Mouse (Mus musculus) forebrain, embryonic 11.5 days (tissue): ENCODE results near the gene Tmem132d. TPM values are rescaled to one million over a fixed set of nuclear protein-coding genes. Genes with fewer than 3 reads are reported as not detected.
A peak's percentile ranks its signal among the peaks of the same experiment; 100 is the strongest.

Experiments
- ATAC-seq: fragments of 200-750 bp; cut with Nextera tagmentation; replicated peaks from 2 replicates; pipeline ENCODE4 v1.8.0; 2017; ENCODE audit warnings: moderate TSS enrichment; ENCODE audit not compliant: low FRiP score
- DNase-seq: peaks from one replicate; pipeline ENCODE4 v3.0.0-alpha.2; 2017; ENCODE audit warnings: low spot score
- H3K27ac ChIP-seq: fragments of 300-500 bp; sonication (generic); 2 replicates; pipeline ENCODE4 v1.5.1; 2014; ENCODE audit warnings: low read depth, low read length
- H3K27me3 ChIP-seq: fragments of 300-500 bp; sonication (generic); 2 replicates; pipeline ENCODE4 v1.6.1; 2014; ENCODE audit warnings: mild to moderate bottlenecking, low read length, mixed read lengths; ENCODE audit not compliant: control insufficient read depth, insufficient read depth
- H3K36me3 ChIP-seq: fragments of 300-500 bp; sonication (generic); 2 replicates; pipeline ENCODE4 v1.6.1; 2014; ENCODE audit warnings: mild to moderate bottlenecking, low read length, moderate library complexity, mixed read lengths; ENCODE audit not compliant: control insufficient read depth, insufficient read depth
- H3K4me1 ChIP-seq: fragments of 300-500 bp; sonication (generic); replicated peaks from 2 replicates; pipeline ENCODE4 v1.6.1; 2014; ENCODE audit warnings: low read length, mixed read lengths; ENCODE audit not compliant: control insufficient read depth, insufficient read depth
- H3K4me2 ChIP-seq: fragments of 300-500 bp; sonication (generic); 2 replicates; pipeline ENCODE4 v1.6.1; 2014; ENCODE audit warnings: low read depth, mild to moderate bottlenecking, low read length, moderate library complexity, mixed read lengths; ENCODE audit not compliant: severe bottlenecking
- H3K4me3 ChIP-seq: fragments of 300-500 bp; sonication (generic); 2 replicates; pipeline ENCODE4 v1.5.1; 2014; ENCODE audit warnings: low read depth, low read length
- H3K9ac ChIP-seq: fragments of 300-500 bp; sonication (generic); 2 replicates; pipeline ENCODE4 v1.6.1; 2014; ENCODE audit warnings: low read length
- H3K9me3 ChIP-seq: fragments of 300-500 bp; sonication (generic); 2 replicates; pipeline ENCODE4 v1.6.1; 2016; ENCODE audit warnings: low read length, mixed read lengths; ENCODE audit not compliant: control insufficient read depth
- WGBS: fragments of 180-500 bp; shearing (Covaris S2); extraction: QIAGEN DNeasy Blood & Tissue Kit; methylation state at CpG from one replicate; pipeline ENCODE4 v1.1.7; 2014; 5-methylcytosine and 5-hydroxymethylcytosine counted together
- polyA plus RNA-seq: library from polyadenylated mRNA; unstranded; fragments of >200 nt; fragmentation: Nextera tagmentation; extraction: Ambion mirVana; gene quantifications from 2 replicates; pipeline ENCODE4 v1.2.1, GENCODE M21; 2014

Tmem132d gene
- 0.56 and 1.1 TPM in 2 replicates for polyA plus RNA-seq

- no peaks in the 10 kb centered on the region for H3K36me3 ChIP-seq
- no peaks in the 10 kb centered on the region for H3K9me3 ChIP-seq
- DNase-seq (peak; percentile 51), ATAC-seq (peak; percentile 63; the same call in 1 of the 2 replicates)
- no peaks in the 10 kb centered on the region for H3K4me1 ChIP-seq
- no peak within 1 kb of the TSS for H3K27ac ChIP-seq
- WGBS: 0% methylated on average over 27 of the region's 40 CpGs
- H3K4me2 ChIP-seq: peak within 1 kb of the TSS; percentile 66
- peaks cover 30% of the 10 kb centered on the region for H3K27me3 ChIP-seq
- H3K9ac ChIP-seq: peak within 1 kb of the TSS; percentile 41; the same call in 1 of the 2 replicates
- peak within 1 kb of the TSS; percentile 47 for H3K4me3 ChIP-seq
Measured at GRCm38 (mm10) chr5:128432916-128433315, at the start of gene Tmem132d. TSS of gene Tmem132d (minus strand) at chr5:128433077.

GRCm38 (mm10) chr5:128480816-128481215, 47.9 kb upstream of the Tmem132d start:
- Histone ChIP-seq H3K4me3 (no peak overlapping the region), H3K9me3 (no peaks in the 10 kb centered on the region), H3K9ac (no peak overlapping the region), H3K4me1 (peaks cover 6% of the 10 kb centered on the region), H3K27ac (no peak overlapping the region), H3K27me3 (peaks cover 4% of the 10 kb centered on the region; the same call in 1 of the 2 replicates), H3K4me2 (no peak overlapping the region), H3K36me3 (no peaks in the 10 kb centered on the region)
- WGBS: 82% methylated on average over 6 of the region's 6 CpGs
- ATAC-seq: no peak
- DNase-seq: no peak

GRCm38 (mm10) chr5:128475372-128475771, 42.5 kb upstream of the Tmem132d start:
- H3K27me3 ChIP-seq: no peaks in the 10 kb centered on the region
- 89% methylated on average over 8 of the region's 8 CpGs for WGBS
- ATAC-seq (no peak), DNase-seq (no peak)
- H3K4me1 ChIP-seq: no peaks in the 10 kb centered on the region
- H3K36me3 ChIP-seq: no peaks in the 10 kb centered on the region
- no peak overlapping the region for H3K4me2 ChIP-seq
- no peak overlapping the region for H3K4me3 ChIP-seq
- no peak overlapping the region for H3K9ac ChIP-seq
- H3K9me3 ChIP-seq: no peaks in the 10 kb centered on the region
- no peak overlapping the region for H3K27ac ChIP-seq

DNA sequence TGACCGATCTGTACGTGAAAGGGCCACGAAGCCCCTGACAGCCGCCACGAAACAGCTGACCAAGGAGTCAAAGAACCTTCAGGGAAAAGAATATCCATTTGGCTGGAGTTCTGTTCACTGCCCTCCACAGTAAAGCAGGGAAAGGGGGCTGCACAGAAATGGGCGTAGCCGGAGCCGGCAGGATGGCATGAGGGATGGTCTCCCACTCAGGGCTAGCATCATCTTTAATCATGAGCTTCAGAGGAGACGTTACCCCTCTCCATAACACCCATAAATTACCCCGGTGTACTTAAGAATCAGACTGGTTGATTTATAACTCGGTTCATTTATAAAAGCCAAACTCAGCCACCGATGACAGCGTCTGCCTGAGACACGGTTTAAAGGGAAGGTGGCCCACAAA, 36.9 kb upstream of the Tmem132d start:
- no peak overlapping the region for H3K27ac ChIP-seq
- ATAC-seq: no peak
- no peak for DNase-seq

GRCm38 (mm10) chr5:128464514-128464913, 31.6 kb upstream of the Tmem132d start:
- WGBS: 13% methylated on average over 9 of the region's 9 CpGs
- no peak overlapping the region for H3K4me2 ChIP-seq

More for the DNA sequence above, 36.9 kb upstream of the Tmem132d start:
- 91% methylated on average over 14 of the region's 14 CpGs for WGBS
- Histone ChIP-seq H3K27me3 (no peaks in the 10 kb centered on the region), H3K36me3 (no peaks in the 10 kb centered on the region), H3K4me1 (peaks cover 2% of the 10 kb centered on the region; the same call in 1 of the 2 replicates), H3K9ac (no peak overlapping the region), H3K4me3 (no peak overlapping the region), H3K4me2 (no peak overlapping the region), H3K9me3 (no peaks in the 10 kb centered on the region)

DNA sequence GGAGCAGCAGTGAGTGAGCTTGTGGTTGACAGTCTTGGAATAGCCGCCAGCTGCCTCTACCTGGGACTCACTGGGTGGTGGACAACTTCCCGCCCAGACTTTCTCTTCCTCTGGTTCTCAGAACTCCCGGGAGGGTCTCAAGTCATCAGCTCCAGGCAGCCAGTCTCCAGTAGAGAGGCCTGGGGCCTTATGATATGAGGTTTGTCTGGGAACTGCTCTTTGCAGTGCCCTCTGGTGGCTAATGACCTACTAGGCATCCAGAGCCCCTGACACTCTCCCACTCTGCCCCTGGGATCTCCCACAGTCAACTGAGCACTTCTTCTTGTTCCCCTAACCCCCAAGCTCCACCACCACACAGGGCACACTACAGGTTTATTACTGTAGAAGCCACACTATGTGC, 27.7 kb upstream of the Tmem132d start:
- no peak for ATAC-seq
- 48% methylated on average over 3 of the region's 3 CpGs for WGBS
- H3K9ac ChIP-seq: no peak overlapping the region

More at GRCm38 (mm10) chr5:128464514-128464913, 31.6 kb upstream of the Tmem132d start:
- Histone ChIP-seq H3K27ac (no peak overlapping the region), H3K36me3 (no peaks in the 10 kb centered on the region), H3K9ac (no peak overlapping the region), H3K4me3 (no peak overlapping the region), H3K27me3 (no peaks in the 10 kb centered on the region), H3K4me1 (peaks cover 2% of the 10 kb centered on the region; the same call in 1 of the 2 replicates), H3K9me3 (no peaks in the 10 kb centered on the region)
- DNase-seq: no peak
- ATAC-seq: no peak

DNA sequence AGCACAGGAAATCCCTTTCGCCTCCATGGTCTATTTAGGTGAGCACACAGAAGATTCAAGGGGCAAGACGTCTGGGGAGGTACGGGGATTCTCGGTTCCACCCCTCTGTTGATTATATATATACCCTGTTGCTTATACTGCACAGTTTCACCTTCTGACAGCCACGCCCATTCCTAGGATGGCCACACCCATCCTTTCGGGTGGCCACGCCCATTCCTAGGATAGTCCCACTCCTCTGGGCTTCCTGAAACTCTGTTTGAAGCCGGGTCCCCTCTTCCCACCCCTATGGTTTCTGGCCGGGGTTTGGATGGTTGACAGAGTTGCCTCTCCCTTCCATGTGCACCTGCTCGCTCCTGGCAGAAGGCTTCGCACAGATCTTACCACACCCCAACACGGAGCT, 22.9 kb upstream of the Tmem132d start:
- H3K36me3 ChIP-seq: no peaks in the 10 kb centered on the region
- 87% methylated on average over 12 of the region's 12 CpGs for WGBS
- no peak overlapping the region for H3K4me2 ChIP-seq
- H3K27ac ChIP-seq: no peak overlapping the region
- no peak overlapping the region for H3K4me3 ChIP-seq
- ATAC-seq (no peak), DNase-seq (no peak)
- no peaks in the 10 kb centered on the region for H3K4me1 ChIP-seq
- H3K27me3 ChIP-seq: no peaks in the 10 kb centered on the region
- no peaks in the 10 kb centered on the region for H3K9me3 ChIP-seq
- H3K9ac ChIP-seq: no peak overlapping the region

More for the DNA sequence above, 27.7 kb upstream of the Tmem132d start:
- no peak overlapping the region for H3K27ac ChIP-seq
- H3K4me2 ChIP-seq: no peak overlapping the region
- DNase-seq: no peak
- H3K4me3 ChIP-seq: no peak overlapping the region
- H3K27me3 ChIP-seq: no peaks in the 10 kb centered on the region
- H3K9me3 ChIP-seq: no peaks in the 10 kb centered on the region
- peaks cover 2% of the 10 kb centered on the region; the same call in 1 of the 2 replicates for H3K4me1 ChIP-seq
- H3K36me3 ChIP-seq: no peaks in the 10 kb centered on the region

DNA sequence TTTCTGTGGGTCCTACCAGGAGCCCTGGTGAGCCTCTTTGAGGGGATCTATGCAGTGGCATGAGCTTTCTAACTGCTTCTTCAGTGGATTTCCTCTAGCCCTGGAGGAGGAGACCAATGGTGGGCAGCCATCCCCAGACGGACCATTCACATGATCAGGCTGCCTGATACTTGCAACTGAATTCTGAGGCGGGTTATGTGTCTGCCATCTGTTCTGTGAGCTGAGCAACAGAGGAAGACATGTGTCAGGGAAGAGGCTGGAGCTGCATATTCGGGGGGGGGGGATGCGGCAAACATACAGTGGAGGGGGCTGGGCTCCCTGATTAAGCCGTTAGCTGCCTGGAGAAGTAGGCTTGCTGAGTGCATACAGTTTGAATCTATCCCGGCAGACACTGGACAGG, 19.3 kb upstream of the Tmem132d start:
- H3K9ac ChIP-seq: no peak overlapping the region
- no peaks in the 10 kb centered on the region for H3K36me3 ChIP-seq
- WGBS: 43% methylated on average over 6 of the region's 6 CpGs
- H3K4me2 ChIP-seq: no peak overlapping the region
- no peaks in the 10 kb centered on the region for H3K9me3 ChIP-seq
- no peak for DNase-seq
- no peaks in the 10 kb centered on the region for H3K4me1 ChIP-seq
- ATAC-seq: 0 out of 2 replicates have a peak, but pooled peaks have one; percentile 7
- H3K27me3 ChIP-seq: no peaks in the 10 kb centered on the region
- no peak overlapping the region for H3K27ac ChIP-seq
- no peak overlapping the region for H3K4me3 ChIP-seq

DNA sequence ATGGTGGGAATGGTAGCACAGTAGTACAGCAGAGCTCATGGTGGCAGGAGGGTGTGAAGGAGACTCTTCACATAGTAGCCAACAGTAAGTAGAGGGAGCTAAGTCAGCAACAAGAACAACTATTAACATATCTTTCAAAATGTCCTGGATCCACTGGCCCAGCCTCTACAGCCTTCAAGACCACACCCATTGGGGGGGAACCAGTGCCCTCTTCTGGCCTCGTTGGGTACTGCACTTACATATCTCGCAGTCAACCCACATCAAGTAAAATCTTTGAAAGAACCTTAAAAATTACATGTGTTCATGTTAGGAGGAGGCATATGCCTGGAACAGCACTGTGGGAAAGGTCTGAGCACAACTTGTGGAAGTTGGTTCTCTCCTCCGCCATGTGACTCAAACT, 17.9 kb upstream of the Tmem132d start:
- H3K4me2 ChIP-seq: no peak overlapping the region
- no peak overlapping the region for H3K27ac ChIP-seq
- H3K4me1 ChIP-seq: no peaks in the 10 kb centered on the region
- ATAC-seq (no peak), DNase-seq (peak; percentile 67)
- H3K27me3 ChIP-seq: no peaks in the 10 kb centered on the region
- no peak overlapping the region for H3K9ac ChIP-seq
- no peak overlapping the region for H3K4me3 ChIP-seq
- 78% methylated on average over 3 of the region's 3 CpGs for WGBS
- H3K9me3 ChIP-seq: no peaks in the 10 kb centered on the region
- no peaks in the 10 kb centered on the region for H3K36me3 ChIP-seq
